Mouse (Mus musculus): ENCODE data around the gene Tex21. TPM values are rescaled to one million over a fixed set of nuclear protein-coding genes. Genes with fewer than 3 reads are reported as not detected.

Gene Tex21
- polyA plus RNA-seq, 1 experiment: not detected

DNA sequence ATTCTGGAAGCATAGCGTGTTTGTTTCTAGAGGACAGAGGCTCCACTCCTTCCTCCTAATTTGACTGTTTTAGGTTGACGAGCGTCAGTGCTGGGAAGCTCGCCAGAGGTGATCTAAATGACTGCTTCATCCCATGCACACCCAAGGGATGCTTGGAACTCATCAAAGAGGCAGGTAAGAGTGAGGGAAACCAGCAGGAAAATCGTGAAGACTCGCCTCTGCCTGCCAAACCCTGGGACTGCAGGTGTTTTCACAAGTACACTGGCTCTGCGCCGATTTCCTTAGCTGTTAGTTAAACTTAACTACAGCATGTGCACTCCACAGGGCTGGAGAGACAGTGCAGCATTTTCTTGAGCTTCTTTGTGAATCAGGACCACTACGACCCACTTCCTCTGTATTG is 34.0 kb upstream of the Tex21 start:
- Histone ChIP-seq H3K9me3 (no peaks in the 10 kb centered on the region), H3K4me3 (replicated peaks) (no peak overlapping the region), H3K36me3 (replicated peaks; ENCODE audit: low read length) (peaks cover 96% of the 10 kb centered on the region), H3K27me3 (replicated peaks) (no peaks in the 10 kb centered on the region), H3K4me1 (peaks cover 4% of the 10 kb centered on the region)
- TF ChIP-seq FLI1 (IDR thresholded peaks at IDR 0.05; ENCODE audit: low read length): no peak
- no peak for TF ChIP-seq GATA1 (IDR thresholded peaks at IDR 0.05; ENCODE audit: borderline replicate concordance, low read length)

DNA sequence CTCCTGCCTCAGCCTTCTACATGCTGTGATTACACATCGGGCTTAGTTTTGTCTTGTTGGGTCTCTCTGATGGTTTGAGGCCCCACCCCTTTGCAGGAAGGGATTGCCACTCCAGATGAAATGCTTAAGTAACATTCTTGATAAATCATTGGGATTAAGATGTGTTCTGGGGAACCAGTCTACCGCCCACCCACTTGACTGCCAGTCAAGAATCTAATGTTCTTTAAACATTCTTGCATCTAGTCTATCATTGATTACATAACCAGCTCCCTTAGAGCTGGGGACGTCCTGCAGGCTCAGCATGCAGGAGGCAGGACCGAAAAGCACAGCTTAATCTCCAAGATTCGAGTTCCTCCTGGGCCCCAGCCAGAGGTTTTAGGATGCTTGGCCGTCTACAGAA is 31.7 kb upstream of the Tex21 start:
- Histone ChIP-seq H3K4me1 (peaks cover 9% of the 10 kb centered on the region), H3K36me3 (replicated peaks; ENCODE audit: low read length) (peaks cover 90% of the 10 kb centered on the region), H3K27me3 (replicated peaks) (no peaks in the 10 kb centered on the region), H3K4me3 (replicated peaks) (no peak overlapping the region), H3K9me3 (no peaks in the 10 kb centered on the region)
- TF ChIP-seq FLI1 (IDR thresholded peaks at IDR 0.05; ENCODE audit: low read length) (no peak), GATA1 (IDR thresholded peaks at IDR 0.05; ENCODE audit: borderline replicate concordance, low read length) (no peak)

GRCm38 (mm10) chr12:76272610-76273524 is 26.3 kb upstream of the Tex21 start:
- no peaks in the 10 kb centered on the region for H3K27me3 ChIP-seq (replicated peaks)
- H3K4me1 ChIP-seq: peaks cover 16% of the 10 kb centered on the region
- TF ChIP-seq FLI1 (IDR thresholded peaks at IDR 0.05; ENCODE audit: low read length) (no peak), GATA1 (IDR thresholded peaks at IDR 0.05; ENCODE audit: borderline replicate concordance, low read length) (no peak)
- H3K4me3 ChIP-seq (replicated peaks): no peak overlapping the region
- no peaks in the 10 kb centered on the region for H3K9me3 ChIP-seq
- H3K36me3 ChIP-seq (replicated peaks; ENCODE audit: low read length): peaks cover 78% of the 10 kb centered on the region

GRCm38 (mm10) chr12:76271516-76271915 is 25.0 kb upstream of the Tex21 start:
- Histone ChIP-seq H3K4me3 (replicated peaks) (no peak overlapping the region), H3K36me3 (replicated peaks; ENCODE audit: low read length) (peaks cover 71% of the 10 kb centered on the region), H3K4me1 (peaks cover 20% of the 10 kb centered on the region), H3K9me3 (no peaks in the 10 kb centered on the region), H3K27me3 (replicated peaks) (no peaks in the 10 kb centered on the region)
- TF ChIP-seq FLI1 (IDR thresholded peaks at IDR 0.05; ENCODE audit: low read length) (no peak), GATA1 (IDR thresholded peaks at IDR 0.05; ENCODE audit: borderline replicate concordance, low read length) (no peak)

GRCm38 (mm10) chr12:76269196-76269595 is 22.6 kb upstream of the Tex21 start:
- no peak overlapping the region for H3K4me3 ChIP-seq (replicated peaks)
- no peaks in the 10 kb centered on the region for H3K9me3 ChIP-seq
- H3K27me3 ChIP-seq (replicated peaks): no peaks in the 10 kb centered on the region
- peaks cover 34% of the 10 kb centered on the region for H3K4me1 ChIP-seq
- no peak for TF ChIP-seq GATA1 (IDR thresholded peaks at IDR 0.05; ENCODE audit: borderline replicate concordance, low read length)
- TF ChIP-seq FLI1 (IDR thresholded peaks at IDR 0.05; ENCODE audit: low read length): no peak
- peaks cover 62% of the 10 kb centered on the region for H3K36me3 ChIP-seq (replicated peaks; ENCODE audit: low read length)

- TF ChIP-seq GATA1 (IDR thresholded peaks at IDR 0.05; ENCODE audit: borderline replicate concordance, low read length) (no peak), FLI1 (IDR thresholded peaks at IDR 0.05; ENCODE audit: low read length) (no peak)
- no peaks in the 10 kb centered on the region for H3K9me3 ChIP-seq
- no peaks in the 10 kb centered on the region for H3K27me3 ChIP-seq (replicated peaks)
- H3K4me3 ChIP-seq (replicated peaks): no peak overlapping the region
- H3K36me3 ChIP-seq (replicated peaks; ENCODE audit: low read length): peaks cover 58% of the 10 kb centered on the region
- peaks cover 39% of the 10 kb centered on the region for H3K4me1 ChIP-seq
Measured at GRCm38 (mm10) chr12:76268686-76269085, 22.1 kb upstream of the Tex21 start.

DNA sequence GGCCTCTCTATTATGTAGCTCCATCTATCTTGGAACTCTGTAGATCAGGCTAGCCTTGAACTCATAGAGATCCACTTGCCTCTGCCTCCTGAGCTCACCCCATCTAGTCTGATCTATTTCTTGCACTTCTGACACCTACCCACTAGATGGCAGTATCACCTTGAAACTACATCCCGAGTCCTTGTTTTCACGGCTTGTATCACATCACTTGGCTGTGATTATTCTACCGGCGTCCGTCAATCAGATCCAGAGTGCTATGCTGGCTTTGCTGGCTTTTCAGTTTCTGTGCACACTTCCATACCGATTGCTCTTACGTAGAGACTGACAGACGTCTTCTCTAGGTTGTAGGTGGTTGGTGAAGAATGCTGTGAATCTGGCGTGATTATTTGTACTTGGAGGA is 20.3 kb upstream of the Tex21 start:
- Histone ChIP-seq H3K9me3 (no peaks in the 10 kb centered on the region), H3K36me3 (replicated peaks; ENCODE audit: low read length) (peaks cover 56% of the 10 kb centered on the region), H3K27me3 (replicated peaks) (no peaks in the 10 kb centered on the region), H3K4me3 (replicated peaks) (no peak overlapping the region), H3K4me1 (peaks cover 51% of the 10 kb centered on the region)
- no peak for TF ChIP-seq GATA1 (IDR thresholded peaks at IDR 0.05; ENCODE audit: borderline replicate concordance, low read length)
- TF ChIP-seq FLI1 (IDR thresholded peaks at IDR 0.05; ENCODE audit: low read length): no peak

- H3K9me3 ChIP-seq: no peaks in the 10 kb centered on the region
- H3K36me3 ChIP-seq (replicated peaks; ENCODE audit: low read length): peaks cover 39% of the 10 kb centered on the region
- peak overlapping the region; percentile 56 for H3K4me3 ChIP-seq (replicated peaks)
- H3K4me1 ChIP-seq: peaks cover 50% of the 10 kb centered on the region
- TF ChIP-seq FLI1 (IDR thresholded peaks at IDR 0.05; ENCODE audit: low read length): no peak
- TF ChIP-seq GATA1 (IDR thresholded peaks at IDR 0.05; ENCODE audit: borderline replicate concordance, low read length): no peak
- no peaks in the 10 kb centered on the region for H3K27me3 ChIP-seq (replicated peaks)
Measured at GRCm38 (mm10) chr12:76265001-76265400, 18.5 kb upstream of the Tex21 start.

DNA sequence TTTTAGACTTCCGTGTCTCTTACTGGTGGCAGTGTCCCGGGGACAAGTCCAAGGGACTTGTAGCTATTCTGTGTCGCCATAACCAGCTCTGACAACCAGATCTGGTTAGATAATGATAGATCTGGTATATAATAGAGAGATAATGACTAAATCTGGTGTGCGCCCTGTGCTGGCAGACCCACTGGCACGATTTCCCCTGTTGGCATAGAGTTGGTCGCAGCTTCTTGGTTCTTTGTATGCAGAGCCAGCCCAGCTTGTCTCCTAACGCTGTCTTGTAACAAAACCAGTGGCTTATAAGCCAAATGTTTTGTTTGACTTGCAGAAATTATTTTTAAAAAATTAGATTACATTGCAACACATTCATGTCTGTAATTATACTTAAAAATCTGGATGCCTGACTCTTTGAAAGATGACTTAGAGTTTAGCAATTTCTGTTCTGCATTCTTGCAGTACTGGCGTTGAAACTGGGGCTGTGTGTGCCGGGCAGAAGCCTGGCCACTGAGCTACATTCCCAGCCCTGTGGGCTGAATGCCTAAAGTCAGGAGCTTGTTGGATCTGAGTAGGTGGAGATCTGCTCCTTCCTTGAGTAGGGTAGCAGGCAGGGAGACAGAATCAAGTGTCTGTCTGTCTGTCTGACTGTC is 17.9 kb upstream of the Tex21 start:
- TF ChIP-seq FLI1 (IDR thresholded peaks at IDR 0.05; ENCODE audit: low read length) (no peak), GATA1 (IDR thresholded peaks at IDR 0.05; ENCODE audit: borderline replicate concordance, low read length) (no peak)
- peak overlapping the region; percentile 48 for H3K4me3 ChIP-seq (replicated peaks)
- H3K36me3 ChIP-seq (replicated peaks; ENCODE audit: low read length): peaks cover 36% of the 10 kb centered on the region
- H3K9me3 ChIP-seq: no peaks in the 10 kb centered on the region
- H3K27me3 ChIP-seq (replicated peaks): no peaks in the 10 kb centered on the region
- peaks cover 50% of the 10 kb centered on the region for H3K4me1 ChIP-seq

- Histone ChIP-seq H3K36me3 (replicated peaks; ENCODE audit: low read length) (peaks cover 30% of the 10 kb centered on the region), H3K27me3 (replicated peaks) (no peaks in the 10 kb centered on the region), H3K4me3 (replicated peaks) (no peak overlapping the region), H3K4me1 (peaks cover 49% of the 10 kb centered on the region), H3K9me3 (no peaks in the 10 kb centered on the region)
- TF ChIP-seq FLI1 (IDR thresholded peaks at IDR 0.05; ENCODE audit: low read length) (no peak), GATA1 (IDR thresholded peaks at IDR 0.05; ENCODE audit: borderline replicate concordance, low read length) (no peak)
Measured at GRCm38 (mm10) chr12:76263876-76264275, 17.3 kb upstream of the Tex21 start.

All from megakaryocyte, embryonic 14.5 days (primary cell).